Mouse (Mus musculus) kidney, postnatal 25 days (tissue): ENCODE measurements around the gene Slc26a1.
A peak's percentile ranks its signal among the peaks of the same experiment; 100 is the strongest.

Experiments
- DNase-seq, 2 experiments: peaks; one replicate each; pipeline ENCODE4 v3.0.0; 2021; ENCODE audit warnings: mixed read lengths in 2 of 2

Gene Slc26a1

DNA sequence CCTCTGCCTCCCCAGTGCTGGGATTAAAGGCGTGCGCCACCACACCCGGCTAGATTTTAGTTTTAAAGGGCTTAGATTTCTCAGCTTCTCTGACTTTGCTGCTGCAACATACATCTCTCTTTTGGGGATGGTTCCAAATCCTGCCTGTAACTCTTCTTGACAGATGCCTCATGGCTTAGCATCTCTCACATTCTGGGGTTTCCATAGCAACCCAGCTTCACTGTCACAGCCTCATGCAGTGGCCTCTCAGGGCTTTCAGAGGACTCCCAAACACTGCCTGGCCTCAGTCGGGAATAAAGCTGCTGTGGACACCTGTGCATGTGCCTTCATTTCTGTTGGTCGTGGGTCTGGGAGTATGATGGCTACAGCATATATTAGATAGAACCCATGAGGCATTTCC is 13.7 kb upstream of the Slc26a1 start:
- no peak for DNase-seq

- DNase-seq, result no peak
Observed at GRCm38 (mm10) chr5:108680871-108681270, 5.5 kb upstream of the Slc26a1 start.

GRCm38 (mm10) chr5:108679909-108680308 is 4.5 kb upstream of the Slc26a1 start:
- DNase-seq, result peak in 1 of 2 experiments; percentile 34

DNA sequence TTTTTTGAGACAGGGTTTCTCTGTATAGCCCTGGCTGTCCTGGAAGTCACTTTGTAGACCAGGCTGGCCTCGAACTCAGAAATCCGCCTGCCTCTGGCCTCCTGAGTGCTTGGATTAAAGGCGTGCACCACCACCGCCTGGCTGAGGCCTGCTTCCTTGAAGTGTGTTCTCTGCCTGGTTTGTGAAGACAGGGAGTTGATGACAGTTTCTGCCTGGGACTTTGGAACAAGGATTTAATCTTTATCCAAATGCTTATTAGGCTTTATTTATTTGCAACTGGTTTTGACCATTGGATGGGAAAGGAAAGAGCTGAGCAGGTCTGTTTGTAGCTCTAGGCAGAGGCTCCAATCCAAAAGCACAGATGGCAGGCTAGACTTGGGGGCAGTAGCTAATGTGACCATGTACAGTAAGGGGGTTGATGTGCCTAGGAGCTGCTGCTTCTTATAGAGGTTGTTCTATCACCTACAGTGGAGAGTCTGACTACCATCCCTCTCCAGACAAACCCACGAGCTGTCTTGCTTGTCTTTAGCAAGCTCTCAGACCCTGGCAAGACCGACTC is 3.0 kb upstream of the Slc26a1 start:
- peak; percentile 59 to 80 for DNase-seq

GRCm38 (mm10) chr5:108677605-108678295 is 2.4 kb upstream of the Slc26a1 start:
- DNase-seq, result peak; percentile 68 to 85

DNA sequence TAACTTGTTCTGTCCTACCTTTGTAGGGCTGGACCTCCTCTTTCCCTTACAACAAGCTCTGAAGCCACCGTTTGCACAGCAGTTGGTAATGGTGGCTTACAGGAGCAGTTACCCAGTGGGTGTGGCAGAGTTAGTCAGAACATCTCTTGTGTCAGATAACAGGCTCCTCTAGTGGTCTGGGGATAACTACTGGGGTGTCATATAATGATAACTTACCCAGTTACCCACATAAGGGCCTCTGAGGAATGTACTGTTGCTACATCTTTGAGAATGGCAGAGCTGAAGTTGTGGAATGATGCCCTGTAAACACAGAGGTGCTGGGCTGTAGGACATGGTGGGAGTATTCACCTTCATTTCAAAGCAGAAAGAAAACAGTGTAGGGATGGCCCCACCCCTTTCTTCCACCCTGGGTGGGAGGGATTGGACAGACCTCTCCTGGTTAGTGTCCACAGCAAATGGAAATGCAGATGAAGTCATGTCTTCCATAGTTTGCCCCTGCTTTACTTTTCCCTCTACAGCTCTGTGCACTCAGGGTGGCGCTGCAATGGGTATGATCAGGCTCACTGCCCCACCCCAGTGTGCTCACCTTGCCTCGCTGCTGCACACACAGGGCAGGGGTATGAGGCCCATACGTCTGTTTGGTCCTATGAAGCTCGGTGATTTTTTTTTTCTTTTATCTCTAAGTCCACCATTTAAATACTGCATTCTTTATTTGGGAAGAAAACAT is 1.6 kb upstream of the Slc26a1 start:
- peak in 1 of 2 experiments; percentile 67 for DNase-seq

GRCm38 (mm10) chr5:108674624-108675023 is 745 bp downstream of the Slc26a1 start:
- DNase-seq, result peak; percentile 77 to 91

DNA sequence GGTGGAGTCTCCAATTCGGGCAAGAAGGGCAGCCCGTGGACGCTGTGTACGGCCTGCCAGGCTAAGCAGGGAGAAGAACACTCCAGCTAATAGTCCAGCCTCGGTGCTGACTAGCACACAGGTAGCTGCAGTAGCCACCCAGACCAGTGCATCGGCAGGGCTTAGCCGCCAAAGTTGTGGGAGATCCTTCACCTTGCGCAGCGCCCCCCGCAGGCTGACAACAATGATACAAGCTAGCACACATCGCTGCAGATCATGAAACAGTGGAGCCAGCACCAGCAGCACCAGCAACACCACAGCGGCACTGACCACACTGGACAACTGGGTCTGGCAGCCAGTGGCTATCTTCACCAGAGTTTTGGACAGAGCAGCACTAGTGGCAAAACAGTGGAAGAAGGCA is 3.6 kb downstream of the Slc26a1 start:
- peak in 1 of 2 experiments; percentile 44 for DNase-seq

DNA sequence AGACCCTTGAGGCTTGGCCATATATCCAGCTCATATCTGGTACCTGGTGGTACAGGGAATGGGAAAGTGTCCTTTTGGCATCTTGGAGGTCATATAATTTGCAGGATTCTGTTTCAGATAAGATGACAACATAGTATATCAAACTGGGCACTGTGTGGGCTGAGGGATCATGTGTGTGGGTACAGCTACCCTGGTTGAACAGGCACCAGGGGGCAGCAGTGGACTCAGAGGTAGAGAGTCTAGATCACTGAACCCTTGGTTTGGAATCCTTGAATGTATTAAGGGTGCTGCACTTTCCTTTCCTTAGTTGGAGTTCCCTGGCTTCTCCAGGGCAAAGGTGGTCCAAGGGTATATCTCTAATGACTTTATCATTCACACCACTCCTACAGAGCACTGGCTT is 4.6 kb downstream of the Slc26a1 start:
- DNase-seq, result peak; percentile 81 to 84

DNA sequence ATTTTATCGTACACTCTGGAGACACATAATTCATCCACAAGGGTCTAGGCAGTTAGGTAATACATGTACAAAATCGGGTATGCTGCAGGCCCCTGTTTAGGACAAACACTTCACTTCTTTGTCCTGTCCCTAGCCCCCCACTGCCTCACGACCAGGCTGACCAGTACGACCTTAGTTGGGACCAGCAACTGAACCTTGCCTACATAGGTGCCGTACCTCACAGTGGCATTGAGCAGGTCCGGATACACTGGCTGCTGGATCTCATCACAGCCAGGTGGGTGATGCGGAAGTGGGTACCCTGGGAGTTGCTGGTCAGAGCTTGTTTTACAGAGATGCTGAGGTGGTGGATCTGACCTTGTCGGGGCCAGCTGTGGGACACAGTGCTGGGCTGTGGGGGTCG is 5.4 kb downstream of the Slc26a1 start:
- peak in 1 of 2 experiments; percentile 59 for DNase-seq

- DNase-seq, result peak; percentile 93 to 95
Observed at GRCm38 (mm10) chr5:108668977-108669936, 6.1 kb downstream of the Slc26a1 start, which contains the start of gene Dgkq. TSS of gene Dgkq (minus strand) at chr5:108669672.

GRCm38 (mm10) chr5:108668387-108668932 is 6.9 kb downstream of the Slc26a1 start:
- DNase-seq, result peak in 1 of 2 experiments; percentile 18

DNA sequence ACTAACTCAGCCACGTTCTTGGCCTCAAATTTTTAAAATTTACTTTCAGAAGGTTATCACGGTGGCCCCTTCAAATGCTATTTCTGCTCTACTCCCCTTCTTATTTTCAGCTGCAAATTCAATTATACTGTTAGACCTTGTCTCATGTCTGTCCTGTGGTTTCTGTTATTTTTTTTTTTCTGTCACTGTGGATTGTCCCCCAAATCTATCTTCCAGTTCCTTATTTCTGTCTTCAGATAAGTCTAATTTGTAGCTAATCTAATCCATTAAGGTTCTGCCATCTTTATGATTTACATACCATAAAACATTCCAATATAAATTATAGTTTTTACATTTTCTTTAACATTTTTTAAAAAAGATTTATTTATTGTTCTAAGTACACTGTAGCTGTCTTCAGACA is 8.0 kb downstream of the Slc26a1 start:
- no peak for DNase-seq

DNA sequence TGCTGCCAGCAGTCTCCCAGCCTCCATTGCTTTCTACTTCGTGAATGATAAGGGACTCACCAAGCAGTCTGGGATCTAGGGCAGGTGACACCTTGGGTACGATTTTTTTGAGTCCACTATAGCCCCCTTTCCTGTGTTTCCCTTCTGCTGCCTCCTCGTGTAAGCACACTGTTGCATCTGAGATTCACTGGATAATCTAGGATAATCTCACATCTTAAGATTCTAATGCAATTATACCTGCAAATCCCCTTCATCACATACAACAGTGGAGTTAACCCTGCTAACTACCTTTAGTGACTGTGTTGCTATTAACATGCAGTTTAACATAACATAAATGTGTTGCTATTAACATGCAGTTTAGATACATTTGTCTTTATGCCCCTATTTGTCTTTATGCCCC is 10.3 kb downstream of the Slc26a1 start:
- no peak for DNase-seq

DNA sequence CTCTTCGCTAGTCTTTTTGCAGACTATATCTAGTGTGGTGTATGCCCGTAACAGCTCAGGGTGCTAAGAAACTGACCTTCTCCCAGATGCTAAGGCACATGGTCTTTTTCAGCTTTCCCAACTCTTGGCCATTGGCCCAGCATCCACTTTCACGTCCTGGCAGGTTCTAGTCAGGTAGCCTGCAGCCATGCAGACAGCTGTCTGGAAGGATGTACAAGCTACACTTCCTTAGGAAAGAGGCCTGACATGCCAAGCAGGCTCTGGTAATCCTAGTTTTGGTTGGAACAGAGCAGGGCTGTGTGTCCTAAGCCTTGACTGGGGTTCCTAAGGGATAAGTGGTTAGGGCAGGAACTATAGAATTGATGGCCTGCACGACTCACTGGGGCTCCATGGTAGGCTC is 12.6 kb downstream of the Slc26a1 start:
- peak in 1 of 2 experiments; percentile 16 for DNase-seq

DNA sequence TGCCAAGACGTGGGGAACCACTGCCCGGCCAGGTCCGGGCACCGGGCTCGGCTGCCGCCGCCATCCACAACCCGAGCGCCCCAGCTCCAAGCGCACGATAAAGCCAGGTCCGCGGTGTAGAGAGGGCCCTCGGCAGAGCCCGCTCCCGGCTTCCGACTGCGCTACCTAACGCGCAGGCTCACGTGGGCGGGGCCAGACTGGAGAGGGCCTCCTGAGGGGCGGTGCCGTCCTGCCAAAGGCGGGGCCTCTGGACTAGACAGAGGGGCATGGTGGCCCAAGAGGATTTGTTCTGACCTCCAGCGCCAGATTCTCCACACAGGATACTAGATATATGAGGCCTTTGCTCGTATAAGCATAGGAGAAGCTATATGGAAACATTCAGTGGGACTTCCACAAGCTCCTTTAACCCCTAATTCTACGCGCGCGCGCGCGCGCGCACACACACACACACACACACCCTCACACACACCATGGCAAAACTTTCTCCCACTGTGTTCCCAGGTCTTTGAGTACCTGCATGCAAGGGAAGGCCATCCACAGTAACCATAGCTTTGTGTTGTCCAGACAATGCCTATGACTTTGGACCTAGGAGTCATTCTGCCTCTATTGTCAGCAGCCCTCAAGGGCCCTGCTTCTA is 14.6 kb downstream of the Slc26a1 start:
- peak; percentile 97 for DNase-seq

GRCm38 (mm10) chr5:108659698-108660631 is 15.4 kb downstream of the Slc26a1 start, which contains the start of gene Idua:
TSS of gene Idua (plus strand) at chr5:108660331.
- peak; percentile 51 to 80 for DNase-seq

DNA sequence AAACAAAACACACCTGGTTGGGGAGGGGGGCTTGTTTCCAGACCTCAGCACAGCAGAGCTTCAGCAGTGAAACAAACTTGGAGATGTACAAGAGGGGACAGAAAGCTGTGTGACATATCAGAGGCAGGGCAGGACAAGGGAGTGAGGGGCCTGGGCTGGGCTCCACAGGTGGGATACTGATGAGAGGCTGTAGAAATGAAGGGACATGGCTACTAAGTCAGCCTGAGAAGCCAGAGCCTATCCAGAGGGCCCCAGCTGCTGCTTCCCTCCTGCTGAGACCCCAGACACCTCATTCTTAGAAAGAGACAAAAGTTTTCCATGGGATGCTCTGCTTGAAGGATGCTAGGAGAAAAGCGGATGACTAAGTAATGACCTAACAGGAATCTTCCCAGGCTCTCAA is 16.8 kb downstream of the Slc26a1 start:
- DNase-seq, result peak in 1 of 2 experiments; percentile 30

DNA sequence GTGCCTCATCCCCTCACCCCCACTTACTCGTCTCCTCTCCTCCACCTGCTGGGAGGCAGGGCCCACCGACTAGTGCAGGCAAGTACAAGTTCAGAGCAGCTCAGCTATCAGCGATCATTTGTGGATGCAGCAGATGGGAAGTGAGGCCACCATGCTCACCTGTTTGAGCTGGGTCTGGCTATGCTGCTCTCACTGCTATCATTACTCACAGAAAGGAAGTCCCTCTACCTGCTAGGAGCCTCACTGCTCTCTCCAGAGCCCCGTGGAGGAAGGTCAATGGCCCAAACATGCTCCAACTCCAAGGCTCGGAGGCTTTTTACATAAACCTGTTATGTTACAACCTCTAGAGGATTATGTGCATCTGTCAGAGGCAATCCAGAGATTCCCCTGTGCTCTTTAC is 18.0 kb downstream of the Slc26a1 start:
- DNase-seq, result no peak

- DNase-seq, result no peak
Observed at GRCm38 (mm10) chr5:108655891-108656650, 19.3 kb downstream of the Slc26a1 start.
